Mouse (Mus musculus): Measurements from ENCODE around the gene Agbl4. TPM values are rescaled to one million over a fixed set of nuclear protein-coding genes. Genes with fewer than 3 reads are reported as not detected.

The Agbl4 gene
- polyA plus RNA-seq (2015; fragmentation: Nextera tagmentation; extraction: Ambion mirVana): 0.24 and 0.30 TPM in 2 replicates

- peak; percentile 100 for ATAC-seq
These were observed at the start of gene Agbl4 for GRCm38 (mm10) chr4:110397618-110398045. Gene Agbl4 (plus strand): TSS chr4:110397661.

GRCm38 (mm10) chr4:110350856-110351177 is 46.6 kb upstream of the Agbl4 start:
- no peaks in the 10 kb centered on the region for H3K27me3 ChIP-seq (replicated peaks)
- H3K4me2 ChIP-seq (replicated peaks): peak overlapping the region; percentile 84
- WGBS: 14% methylated on average over 6 of the region's 6 CpGs
- H3K36me3 ChIP-seq: no peaks in the 10 kb centered on the region
- H3K9ac ChIP-seq: peak overlapping the region; percentile 59
- 0 out of 2 replicates have a peak, but pooled peaks cover 2% of the 10 kb centered on the region for H3K4me1 ChIP-seq (replicated peaks)
- no peaks in the 10 kb centered on the region for H3K9me3 ChIP-seq
- H3K27ac ChIP-seq: no peak overlapping the region
- peak; percentile 35 for ATAC-seq
- H3K4me3 ChIP-seq (replicated peaks): peak overlapping the region; percentile 56

More at GRCm38 (mm10) chr4:110397618-110398045, at the start of gene Agbl4:
- Histone ChIP-seq H3K27ac (no peak within 1 kb of the TSS), H3K4me1 (replicated peaks) (no peaks in the 10 kb centered on the region), H3K4me2 (replicated peaks) (peak within 1 kb of the TSS; percentile 87), H3K9me3 (no peaks in the 10 kb centered on the region), H3K4me3 (replicated peaks) (peak within 1 kb of the TSS; percentile 58), H3K36me3 (no peaks in the 10 kb centered on the region), H3K27me3 (replicated peaks) (no peaks in the 10 kb centered on the region), H3K9ac (peak within 1 kb of the TSS; percentile 49)
- whole genome bisulfite sequencing: 1% methylated on average over 27 of the region's 27 CpGs

GRCm38 (mm10) chr4:110351178-110352000 is 46.1 kb upstream of the Agbl4 start, which contains the start of gene Elavl4:
Gene Elavl4 (minus strand): TSS chr4:110351909.
- Histone ChIP-seq H3K9me3 (no peaks in the 10 kb centered on the region), H3K9ac (peak within 1 kb of the TSS; percentile 59), H3K4me3 (replicated peaks) (peak within 1 kb of the TSS; percentile 56), H3K4me2 (replicated peaks) (peak within 1 kb of the TSS; percentile 84), H3K27ac (peak within 1 kb of the TSS; percentile 58; the same call in 1 of the 2 replicates), H3K27me3 (replicated peaks) (no peaks in the 10 kb centered on the region), H3K36me3 (no peaks in the 10 kb centered on the region), H3K4me1 (replicated peaks) (0 out of 2 replicates have a peak, but pooled peaks cover 2% of the 10 kb centered on the region)
- under 1% methylated on average over 71 of the region's 75 CpGs for WGBS
- peak; percentile 98 for ATAC-seq

GRCm38 (mm10) chr4:110352001-110352369 is 45.5 kb upstream of the Agbl4 start:
- no peak overlapping the region for H3K27ac ChIP-seq
- ATAC-seq: peak; percentile 32
- WGBS: 11% methylated on average over 5 of the region's 5 CpGs
- H3K4me2 ChIP-seq (replicated peaks): peak overlapping the region; percentile 84
- H3K36me3 ChIP-seq: no peaks in the 10 kb centered on the region
- no peaks in the 10 kb centered on the region for H3K27me3 ChIP-seq (replicated peaks)
- no peaks in the 10 kb centered on the region for H3K9me3 ChIP-seq
- 0 out of 2 replicates have a peak, but pooled peaks cover 2% of the 10 kb centered on the region for H3K4me1 ChIP-seq (replicated peaks)
- peak overlapping the region; percentile 56 for H3K4me3 ChIP-seq (replicated peaks)
- H3K9ac ChIP-seq: peak overlapping the region; percentile 59

GRCm38 (mm10) chr4:110360568-110360967 is 36.9 kb upstream of the Agbl4 start:
- Histone ChIP-seq H3K4me2 (replicated peaks) (no peak overlapping the region), H3K27me3 (replicated peaks) (no peaks in the 10 kb centered on the region), H3K36me3 (no peaks in the 10 kb centered on the region), H3K9me3 (no peaks in the 10 kb centered on the region), H3K9ac (no peak overlapping the region), H3K4me1 (replicated peaks) (no peaks in the 10 kb centered on the region), H3K4me3 (replicated peaks) (no peak overlapping the region), H3K27ac (no peak overlapping the region)
- no peak for ATAC-seq
- WGBS: 69% methylated on average over 2 of the region's 2 CpGs

GRCm38 (mm10) chr4:110396221-110396620 is 1.2 kb upstream of the Agbl4 start:
- no peaks in the 10 kb centered on the region for H3K9me3 ChIP-seq
- WGBS: 77% methylated on average over 5 of the region's 5 CpGs
- no peak for ATAC-seq
- no peaks in the 10 kb centered on the region for H3K4me1 ChIP-seq (replicated peaks)
- no peak overlapping the region for H3K27ac ChIP-seq
- H3K9ac ChIP-seq: no peak overlapping the region
- no peak overlapping the region for H3K4me3 ChIP-seq (replicated peaks)
- H3K27me3 ChIP-seq (replicated peaks): no peaks in the 10 kb centered on the region
- no peak overlapping the region for H3K4me2 ChIP-seq (replicated peaks)
- no peaks in the 10 kb centered on the region for H3K36me3 ChIP-seq

GRCm38 (mm10) chr4:110420306-110420705 is 22.8 kb downstream of the Agbl4 start:
- H3K4me2 ChIP-seq (replicated peaks): no peak overlapping the region
- no peak for ATAC-seq
- no peak overlapping the region for H3K4me3 ChIP-seq (replicated peaks)
- no peak overlapping the region for H3K27ac ChIP-seq
- WGBS: 68% methylated on average over 2 of the region's 2 CpGs
- no peaks in the 10 kb centered on the region for H3K4me1 ChIP-seq (replicated peaks)
- H3K9me3 ChIP-seq: no peaks in the 10 kb centered on the region
- no peaks in the 10 kb centered on the region for H3K27me3 ChIP-seq (replicated peaks)
- H3K9ac ChIP-seq: no peak overlapping the region
- no peaks in the 10 kb centered on the region for H3K36me3 ChIP-seq

DNA sequence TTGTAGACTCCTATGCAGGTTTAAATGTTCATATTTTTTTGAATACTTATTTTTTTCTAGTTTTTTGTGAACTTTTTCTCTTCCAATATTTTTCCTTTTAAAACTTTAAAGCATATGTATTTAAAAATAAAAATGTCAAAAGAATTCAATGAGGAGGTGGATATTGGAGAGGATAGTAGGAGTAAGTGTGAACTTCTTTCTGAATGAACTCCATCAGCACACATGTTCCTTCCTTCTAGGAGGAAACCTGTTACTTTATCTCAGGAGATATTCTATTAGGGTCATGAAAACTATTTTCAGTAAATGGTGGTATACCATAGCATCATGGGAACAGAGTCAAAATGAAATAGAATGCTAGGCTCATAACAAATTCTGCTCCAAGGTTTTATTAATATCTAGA is 30.2 kb downstream of the Agbl4 start:
- no peaks in the 10 kb centered on the region for H3K9me3 ChIP-seq
- H3K27me3 ChIP-seq (replicated peaks): no peaks in the 10 kb centered on the region
- H3K9ac ChIP-seq: no peak overlapping the region
- no peak overlapping the region for H3K27ac ChIP-seq
- no peak for ATAC-seq
- no peaks in the 10 kb centered on the region for H3K4me1 ChIP-seq (replicated peaks)
- no peaks in the 10 kb centered on the region for H3K36me3 ChIP-seq
- no peak overlapping the region for H3K4me3 ChIP-seq (replicated peaks)
- H3K4me2 ChIP-seq (replicated peaks): no peak overlapping the region

- H3K4me1 ChIP-seq (replicated peaks): no peaks in the 10 kb centered on the region
- no peak overlapping the region for H3K4me3 ChIP-seq (replicated peaks)
- H3K27me3 ChIP-seq (replicated peaks): no peaks in the 10 kb centered on the region
- ATAC-seq: no peak
- H3K27ac ChIP-seq: no peak overlapping the region
- H3K9ac ChIP-seq: no peak overlapping the region
- no peaks in the 10 kb centered on the region for H3K36me3 ChIP-seq
- no peak overlapping the region for H3K4me2 ChIP-seq (replicated peaks)
- no peaks in the 10 kb centered on the region for H3K9me3 ChIP-seq
- WGBS: 44% methylated on average over 1 of the region's 1 CpGs
These were observed 96.9 kb downstream of the Agbl4 start for GRCm38 (mm10) chr4:110494371-110494770.

GRCm38 (mm10) chr4:110529804-110530203 is 132.3 kb downstream of the Agbl4 start:
- Histone ChIP-seq H3K4me3 (replicated peaks) (no peak overlapping the region), H3K4me2 (replicated peaks) (no peak overlapping the region), H3K27me3 (replicated peaks) (no peaks in the 10 kb centered on the region), H3K9me3 (no peaks in the 10 kb centered on the region), H3K9ac (no peak overlapping the region), H3K36me3 (no peaks in the 10 kb centered on the region), H3K4me1 (replicated peaks) (no peaks in the 10 kb centered on the region), H3K27ac (no peak overlapping the region)
- 74% methylated on average over 4 of the region's 4 CpGs for WGBS
- ATAC-seq: no peak

DNA sequence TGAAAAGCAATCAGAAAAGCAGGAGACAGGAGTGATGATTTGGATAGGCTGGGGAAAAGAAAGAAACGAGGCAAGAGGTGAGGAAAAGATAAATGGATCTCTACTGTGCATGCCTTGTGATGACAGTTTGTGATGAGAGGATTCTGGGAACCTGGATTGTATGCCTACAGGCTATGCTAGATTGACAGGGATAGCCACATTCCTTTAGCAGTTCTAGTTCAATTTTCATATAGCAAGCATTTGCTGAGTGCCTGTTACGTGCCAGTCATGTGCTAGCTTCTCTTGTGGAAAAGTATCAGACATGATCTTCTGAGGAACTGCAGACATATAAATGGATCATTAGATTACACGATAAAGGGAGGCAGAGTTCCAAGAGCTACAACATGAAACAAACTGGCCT is 151.8 kb downstream of the Agbl4 start:
- Histone ChIP-seq H3K27me3 (replicated peaks) (no peaks in the 10 kb centered on the region), H3K4me1 (replicated peaks) (no peaks in the 10 kb centered on the region), H3K36me3 (no peaks in the 10 kb centered on the region), H3K4me3 (replicated peaks) (no peak overlapping the region), H3K27ac (no peak overlapping the region), H3K4me2 (replicated peaks) (no peak overlapping the region), H3K9ac (no peak overlapping the region), H3K9me3 (no peaks in the 10 kb centered on the region)
- no peak for ATAC-seq
- 59% methylated on average over 3 of the region's 3 CpGs for WGBS

DNA sequence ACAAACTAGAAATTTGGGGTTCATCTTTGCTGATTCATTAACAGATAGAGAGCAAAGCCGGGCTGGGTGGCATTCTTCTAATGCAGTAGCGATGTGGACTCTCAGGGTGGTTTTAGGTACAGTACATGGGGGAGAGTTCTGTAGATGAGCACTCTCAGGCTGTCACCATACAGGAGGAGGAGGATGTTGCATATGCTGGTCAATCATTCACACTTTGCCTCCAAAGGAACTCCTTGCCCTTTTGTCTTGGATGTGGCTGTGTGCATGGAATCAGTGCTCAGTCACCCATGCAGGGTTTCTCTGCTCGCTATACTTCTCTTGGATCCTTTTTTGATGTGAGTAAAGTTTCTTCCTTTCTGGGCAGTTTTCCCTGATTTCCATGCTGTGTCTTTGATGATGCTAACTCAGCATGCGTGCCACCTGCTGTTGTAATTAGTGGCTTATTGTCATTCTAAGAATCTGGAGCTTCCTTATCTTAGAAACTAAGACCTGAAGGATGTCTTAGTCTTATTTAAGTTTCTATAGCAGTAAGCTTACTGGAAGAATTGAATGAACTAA is 200.3 kb downstream of the Agbl4 start:
- no peak overlapping the region for H3K9ac ChIP-seq
- no peaks in the 10 kb centered on the region for H3K27me3 ChIP-seq (replicated peaks)
- WGBS: 76% methylated on average over 4 of the region's 4 CpGs

DNA sequence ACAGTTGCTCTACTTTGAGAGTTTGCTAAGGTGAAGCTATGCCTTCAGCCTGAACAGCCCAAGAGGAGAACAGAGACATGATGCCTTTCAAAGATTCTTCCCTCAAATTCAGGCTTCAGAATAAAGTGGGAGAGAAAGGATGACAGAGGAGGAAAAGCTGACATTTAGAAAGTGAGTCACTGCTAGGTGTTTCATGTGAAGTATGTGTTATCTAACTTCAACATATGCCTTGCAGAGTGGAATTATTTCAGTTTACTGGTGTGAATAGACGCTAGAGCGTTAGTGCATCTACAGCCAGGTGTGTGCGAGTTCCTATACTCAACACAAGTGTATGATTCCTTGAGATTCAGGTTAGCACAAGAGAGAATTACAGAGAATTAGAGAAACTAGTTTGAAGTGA is 244.0 kb downstream of the Agbl4 start:
- H3K9ac ChIP-seq: no peak overlapping the region
- H3K27ac ChIP-seq: no peak overlapping the region
- H3K36me3 ChIP-seq: no peaks in the 10 kb centered on the region
- H3K4me2 ChIP-seq (replicated peaks): no peak overlapping the region
- H3K4me3 ChIP-seq (replicated peaks): no peak overlapping the region
- no peaks in the 10 kb centered on the region for H3K9me3 ChIP-seq
- 93% methylated on average over 3 of the region's 3 CpGs for WGBS
- no peaks in the 10 kb centered on the region for H3K27me3 ChIP-seq (replicated peaks)
- ATAC-seq: no peak
- no peaks in the 10 kb centered on the region for H3K4me1 ChIP-seq (replicated peaks)

More for the DNA sequence above, 200.3 kb downstream of the Agbl4 start:
- Histone ChIP-seq H3K36me3 (no peaks in the 10 kb centered on the region), H3K27ac (no peak overlapping the region), H3K4me1 (replicated peaks) (no peaks in the 10 kb centered on the region), H3K4me2 (replicated peaks) (no peak overlapping the region), H3K4me3 (replicated peaks) (no peak overlapping the region), H3K9me3 (no peaks in the 10 kb centered on the region)
- ATAC-seq: no peak
